Mouse (Mus musculus) monocyte, adult 5-6 weeks (primary cell): Measurements from ENCODE around the gene Psmb5. TPM values are rescaled to one million over a fixed set of nuclear protein-coding genes. Genes with fewer than 3 reads are reported as not detected.
"Not testable (repeated sequence)": the region's sequence is repeated elsewhere in the genome, so short reads cannot be mapped to it uniquely, and the experiment has no call there.

Experiments
- ATAC-seq: fragments of 153-309, 156-312 bp; replicated peaks from 2 replicates; pipeline ENCODE4 v1.8.0; 2017; ENCODE audit warnings: mild to moderate bottlenecking; ENCODE audit not compliant: low TSS enrichment, insufficient number of reproducible peaks, severe bottlenecking, poor library complexity, low FRiP score
- total RNA-seq: library from RNA; stranded (forward); fragments of 200-1000, 200-491, 200-594 nt; gene quantifications from 3 replicates; pipeline ENCODE4 v1.2.3, GENCODE M21; 2017

Psmb5 gene
- total RNA-seq, 1 experiment from 2014 or later = 56.5 TPM

DNA sequence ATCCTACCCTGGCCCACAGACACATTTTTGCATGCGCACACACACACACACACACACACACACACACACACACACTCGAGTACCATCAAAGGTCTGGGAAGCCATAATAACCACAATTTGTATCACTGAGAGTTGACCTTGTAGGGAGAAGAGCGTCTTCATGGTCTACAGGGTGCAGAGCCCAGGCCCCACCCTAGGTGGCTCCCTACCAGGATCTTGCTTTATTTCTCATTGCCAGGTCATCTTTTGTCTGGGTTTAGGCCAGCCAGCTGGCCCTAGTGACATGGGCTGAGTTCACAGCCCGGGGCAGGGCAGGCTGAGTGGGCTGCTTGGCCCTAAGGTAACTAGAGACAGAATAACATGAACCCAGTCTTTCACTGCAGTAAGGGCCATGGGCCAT lies 16.4 kb upstream of the Psmb5 start:
- ATAC-seq = no peak

- no peak for ATAC-seq
These were observed 14.4 kb upstream of the Psmb5 start for GRCm38 (mm10) chr14:54632252-54632651.

DNA sequence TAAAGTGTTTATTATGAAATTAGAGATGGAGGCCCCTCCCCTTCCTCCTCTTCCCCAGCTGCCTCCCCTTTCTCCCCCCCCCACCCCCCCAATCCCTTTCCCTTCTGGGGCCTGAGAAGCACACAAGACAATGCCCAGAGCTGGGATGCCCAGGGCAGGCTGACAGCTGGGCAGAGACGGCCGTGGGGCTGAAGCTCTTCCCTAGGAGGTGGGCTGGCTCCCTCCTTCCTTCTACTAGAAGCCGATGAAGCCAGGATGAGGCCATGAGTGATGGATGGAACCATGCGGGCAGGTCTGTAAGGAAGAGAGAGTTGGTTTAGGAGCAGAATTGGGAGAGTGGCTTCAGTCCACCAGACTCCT lies 13.4 kb upstream of the Psmb5 start:
- no peak for ATAC-seq

- 0 out of 2 replicates have a peak, but pooled peaks have one; percentile 14 for ATAC-seq
These were observed 12.9 kb upstream of the Psmb5 start for GRCm38 (mm10) chr14:54630583-54631239.

DNA sequence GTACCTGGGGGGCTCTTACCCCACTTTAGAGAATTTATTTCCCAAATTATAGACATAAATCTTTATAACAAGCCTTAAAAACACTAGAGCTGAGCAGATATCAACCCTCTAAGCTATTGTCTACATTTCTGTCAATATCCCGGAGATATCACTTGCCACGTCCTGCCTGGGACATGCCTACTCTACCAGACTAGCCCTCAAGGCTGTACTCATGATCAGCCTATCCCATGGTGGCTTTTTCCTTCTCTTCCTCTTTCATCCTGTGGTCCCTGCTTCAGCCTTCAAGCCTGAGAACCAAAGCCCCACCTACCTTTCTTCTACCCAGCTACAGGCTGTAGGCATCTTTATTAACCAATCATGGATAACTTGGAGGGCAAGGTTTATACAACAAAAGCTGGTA lies 12.0 kb upstream of the Psmb5 start:
- ATAC-seq = no peak

GRCm38 (mm10) chr14:54628103-54628502 lies 10.3 kb upstream of the Psmb5 start:
- no peak for ATAC-seq

DNA sequence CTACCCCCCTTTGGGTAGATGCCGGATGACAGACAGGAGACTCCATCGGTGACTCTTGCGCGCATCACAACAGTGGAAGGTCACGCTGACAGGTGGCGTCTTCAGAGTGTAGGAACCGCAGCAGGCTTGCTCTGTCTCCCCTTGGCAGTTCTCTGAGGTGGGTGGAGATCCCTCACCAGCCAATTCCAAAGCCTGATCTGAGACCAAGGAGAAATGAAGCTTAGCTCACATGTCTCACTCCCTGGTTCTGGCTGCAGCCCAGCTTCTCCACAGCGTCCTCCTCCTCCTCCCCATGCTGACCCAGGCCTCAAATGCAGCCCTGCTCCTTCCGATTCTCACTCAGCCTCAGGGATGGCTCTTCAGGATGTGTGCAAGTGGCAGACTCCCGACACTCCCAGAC lies 7.2 kb upstream of the Psmb5 start:
- ATAC-seq = no peak

GRCm38 (mm10) chr14:54623334-54623733 lies 5.5 kb upstream of the Psmb5 start:
- no peak for ATAC-seq

- ATAC-seq = no peak
These were observed 3.3 kb upstream of the Psmb5 start, which contains the start of gene Psmb11 for GRCm38 (mm10) chr14:54621133-54621532. TSS of gene Psmb11 (plus strand) at chr14:54621433.

GRCm38 (mm10) chr14:54617152-54617896 lies 498 bp downstream of the Psmb5 start:
- ATAC-seq = 0 out of 2 replicates have a peak, but pooled peaks have one; percentile 10

GRCm38 (mm10) chr14:54616226-54616825 lies 1.5 kb downstream of the Psmb5 start:
- ATAC-seq = no peak

DNA sequence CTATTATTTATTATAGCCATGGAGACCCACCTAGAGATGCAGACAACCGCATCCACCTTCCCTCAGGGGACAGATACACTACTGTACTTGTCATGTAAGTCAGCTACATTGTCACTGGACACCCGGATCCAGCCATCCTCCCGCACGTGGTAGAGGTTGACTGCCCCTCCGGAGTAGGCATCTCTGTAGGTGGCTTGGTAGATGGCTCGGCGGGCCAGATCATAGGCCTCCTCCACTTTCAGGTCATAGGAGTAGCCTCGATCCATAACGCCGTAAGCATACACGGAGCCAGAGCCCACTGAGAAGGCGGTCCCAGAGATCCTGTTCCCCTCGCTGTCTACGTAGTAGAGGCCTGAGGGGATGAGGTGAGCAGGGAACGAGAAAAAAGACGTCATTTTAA lies 3.7 kb downstream of the Psmb5 start:
- ATAC-seq = not testable (repeated sequence)

GRCm38 (mm10) chr14:54610648-54611047 lies 7.2 kb downstream of the Psmb5 start:
- ATAC-seq = no peak

GRCm38 (mm10) chr14:54609962-54610361 lies 7.9 kb downstream of the Psmb5 start:
- no peak for ATAC-seq

DNA sequence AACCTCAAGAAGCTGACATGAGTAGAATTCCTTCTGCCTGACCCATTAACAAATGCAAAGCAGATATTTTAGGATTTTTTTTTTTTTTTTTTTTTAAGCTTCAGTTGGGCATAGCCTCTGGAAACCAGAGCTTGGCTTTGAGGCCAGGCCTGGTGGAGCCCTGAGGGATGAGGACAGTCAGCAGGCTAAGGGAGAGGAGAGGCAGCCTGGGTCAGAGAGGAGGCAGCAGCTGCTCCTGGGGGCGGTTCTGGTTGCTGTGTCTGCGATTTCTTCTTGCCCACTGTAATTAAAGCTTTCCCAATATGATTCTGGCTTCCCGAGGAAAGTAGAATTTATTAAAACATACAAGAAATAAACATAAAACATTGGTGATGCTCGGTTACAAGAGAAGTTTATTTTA lies 8.6 kb downstream of the Psmb5 start:
- no peak for ATAC-seq

GRCm38 (mm10) chr14:54607226-54607625 lies 10.6 kb downstream of the Psmb5 start:
- no peak for ATAC-seq

DNA sequence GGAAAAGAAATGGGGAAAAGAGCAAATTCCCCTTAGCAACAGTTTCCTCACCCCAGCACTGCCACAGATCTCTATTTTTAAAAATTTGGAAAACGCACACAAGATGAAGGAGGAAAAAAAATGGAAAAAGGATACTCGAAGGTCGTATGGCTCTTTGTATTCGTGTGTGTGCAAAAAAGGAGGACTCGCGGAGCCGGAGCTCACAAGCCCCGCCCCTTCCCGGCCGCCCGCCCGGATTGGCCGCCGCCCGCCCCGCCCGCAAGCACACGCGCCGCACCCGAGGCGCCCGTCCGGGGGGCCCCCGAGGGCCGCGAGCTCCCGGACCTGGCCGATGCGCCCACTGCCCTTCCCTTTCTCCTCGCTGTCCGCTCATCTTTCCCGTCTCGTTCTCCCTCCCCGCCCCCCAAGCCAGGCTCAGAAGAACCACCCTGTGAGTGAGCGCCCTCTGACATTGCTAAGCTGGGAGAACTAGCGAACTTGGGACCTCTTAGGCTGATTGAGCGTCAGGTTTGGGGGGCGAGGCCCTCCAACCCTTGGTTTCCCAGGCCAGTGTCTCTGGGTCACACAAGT lies 12.0 kb downstream of the Psmb5 start, which contains the start of gene 4931414P19Rik:
TSS of gene 4931414P19Rik (minus strand) at position 242 of the 570 bp plus-strand sequence.
- ATAC-seq = peak; percentile 28; the same call in 1 of the 2 replicates

- no peak for ATAC-seq
These were observed 14.1 kb downstream of the Psmb5 start for GRCm38 (mm10) chr14:54603686-54604085.

GRCm38 (mm10) chr14:54603038-54603654 lies 14.7 kb downstream of the Psmb5 start:
- peak; percentile 100 for ATAC-seq
